Mouse (Mus musculus) frontal cortex, postnatal 36 days (tissue): ENCODE data around the gene Cc2d2b.
A peak's percentile ranks its signal among the peaks of the same experiment; 100 is the strongest.

Experiments used
- DNase-seq, 2 experiments: peaks; one replicate each; pipeline ENCODE4 v3.0.0; 2022; ENCODE audit warnings: low spot score in 2 of 2

Gene Cc2d2b

DNA sequence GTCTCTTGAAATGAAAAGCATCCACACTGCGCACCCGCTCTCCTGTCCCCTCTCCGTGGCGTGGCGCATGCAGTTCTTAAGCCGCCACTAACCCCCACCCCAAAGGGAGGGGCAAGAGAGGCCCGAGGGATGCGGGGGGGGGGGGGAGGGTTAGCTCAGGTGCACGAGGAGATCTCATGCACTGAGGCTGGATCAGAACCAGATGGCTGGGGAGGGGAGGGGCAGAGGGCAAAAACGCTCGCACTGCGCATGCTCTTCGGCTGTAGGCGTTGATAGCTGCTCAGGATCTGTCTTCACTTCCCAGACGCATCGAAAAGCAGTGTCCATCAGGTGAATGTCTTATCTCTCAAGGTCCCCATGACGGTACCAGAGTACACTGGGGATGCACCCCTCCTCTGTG is at the start of gene Cc2d2b:
Gene Cc2d2b (plus strand): TSS at position 195 of the 400 bp plus-strand sequence.
- DNase-seq: no peak

GRCm38 (mm10) chr19:40699816-40700215 is 48.7 kb upstream of the Cc2d2b start:
- DNase-seq: no peak

DNA sequence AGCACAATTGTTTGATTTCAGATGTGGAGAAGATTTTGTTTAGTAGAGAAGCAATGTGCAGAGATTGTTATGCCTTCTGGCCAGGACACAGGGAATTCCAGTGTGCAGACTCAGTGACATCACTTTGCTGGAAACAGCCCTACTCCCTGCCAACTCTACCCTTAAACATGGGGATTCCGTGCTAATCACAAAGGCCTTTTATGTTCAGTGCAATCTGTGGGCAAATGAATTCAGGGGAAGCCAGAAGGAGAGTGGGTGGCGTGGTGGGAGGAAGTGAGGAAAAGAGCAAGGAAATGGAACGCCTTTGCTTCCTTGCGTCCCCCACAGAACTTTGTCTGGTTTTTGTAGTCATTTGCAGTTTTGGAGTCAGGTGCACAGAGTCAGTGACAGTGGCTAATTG is 46.1 kb upstream of the Cc2d2b start:
- DNase-seq: peak; percentile 78 to 79

DNA sequence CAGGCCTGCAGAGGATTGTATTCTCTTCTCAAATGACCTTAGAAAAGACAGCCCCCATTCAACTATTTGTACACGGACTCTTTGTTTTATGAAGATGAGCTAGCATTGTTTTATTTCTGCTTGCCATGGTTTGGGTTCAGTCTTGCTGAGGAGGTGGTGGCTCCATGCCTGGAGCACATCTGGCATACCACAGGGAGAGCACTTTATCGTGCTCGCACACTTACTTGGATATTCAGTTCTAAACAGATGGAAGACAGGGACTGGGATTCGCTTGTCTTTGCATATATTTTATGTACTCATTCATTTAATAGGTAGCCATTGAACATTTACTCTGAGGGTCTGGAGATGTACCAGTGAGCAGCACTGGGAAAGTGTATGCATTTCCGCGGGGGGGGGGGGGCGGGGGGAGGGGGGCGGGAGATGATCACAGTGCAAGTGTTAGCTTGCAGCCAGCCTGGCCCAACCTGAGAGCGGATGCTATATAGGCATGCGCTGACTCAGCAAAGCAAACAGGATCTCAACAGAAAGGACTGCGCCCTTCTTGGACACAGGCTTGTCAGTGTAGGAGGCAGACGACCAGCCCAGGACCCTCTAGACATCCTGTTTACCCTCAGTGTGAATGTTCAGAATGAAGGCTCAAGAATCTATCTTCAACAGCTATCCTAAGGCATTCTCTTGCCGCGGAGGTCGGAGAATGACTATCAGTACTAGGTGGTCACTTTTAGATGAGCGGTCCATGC is 35.5 kb upstream of the Cc2d2b start:
- peak in 1 of 2 experiments; percentile 42 for DNase-seq

GRCm38 (mm10) chr19:40714700-40715099 is 33.9 kb upstream of the Cc2d2b start:
- DNase-seq: no peak

DNA sequence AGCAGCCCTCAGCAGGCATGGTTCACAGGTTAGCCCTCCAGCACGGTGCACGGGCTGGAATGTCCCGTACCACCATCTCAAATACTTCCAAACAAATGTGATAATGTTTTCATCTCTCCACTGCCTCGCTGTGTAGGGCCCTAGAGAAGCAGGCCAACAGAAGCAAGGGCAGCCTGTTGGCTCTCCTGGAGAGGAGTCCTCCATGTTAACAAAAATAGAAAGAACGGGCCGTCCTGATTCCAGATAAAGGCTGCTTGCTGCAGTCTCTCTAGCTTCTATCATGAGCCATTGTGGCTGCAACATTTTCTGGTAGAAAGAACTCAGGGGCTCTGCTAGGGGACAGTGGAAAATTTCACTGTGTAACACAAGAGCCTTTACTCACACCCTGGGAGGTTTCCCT is 31.6 kb upstream of the Cc2d2b start:
- DNase-seq: no peak

- DNase-seq: peak in 1 of 2 experiments; percentile 29
Measured at GRCm38 (mm10) chr19:40719439-40720105, 29.0 kb upstream of the Cc2d2b start.

GRCm38 (mm10) chr19:40720381-40720780 is 28.2 kb upstream of the Cc2d2b start:
- no peak for DNase-seq

DNA sequence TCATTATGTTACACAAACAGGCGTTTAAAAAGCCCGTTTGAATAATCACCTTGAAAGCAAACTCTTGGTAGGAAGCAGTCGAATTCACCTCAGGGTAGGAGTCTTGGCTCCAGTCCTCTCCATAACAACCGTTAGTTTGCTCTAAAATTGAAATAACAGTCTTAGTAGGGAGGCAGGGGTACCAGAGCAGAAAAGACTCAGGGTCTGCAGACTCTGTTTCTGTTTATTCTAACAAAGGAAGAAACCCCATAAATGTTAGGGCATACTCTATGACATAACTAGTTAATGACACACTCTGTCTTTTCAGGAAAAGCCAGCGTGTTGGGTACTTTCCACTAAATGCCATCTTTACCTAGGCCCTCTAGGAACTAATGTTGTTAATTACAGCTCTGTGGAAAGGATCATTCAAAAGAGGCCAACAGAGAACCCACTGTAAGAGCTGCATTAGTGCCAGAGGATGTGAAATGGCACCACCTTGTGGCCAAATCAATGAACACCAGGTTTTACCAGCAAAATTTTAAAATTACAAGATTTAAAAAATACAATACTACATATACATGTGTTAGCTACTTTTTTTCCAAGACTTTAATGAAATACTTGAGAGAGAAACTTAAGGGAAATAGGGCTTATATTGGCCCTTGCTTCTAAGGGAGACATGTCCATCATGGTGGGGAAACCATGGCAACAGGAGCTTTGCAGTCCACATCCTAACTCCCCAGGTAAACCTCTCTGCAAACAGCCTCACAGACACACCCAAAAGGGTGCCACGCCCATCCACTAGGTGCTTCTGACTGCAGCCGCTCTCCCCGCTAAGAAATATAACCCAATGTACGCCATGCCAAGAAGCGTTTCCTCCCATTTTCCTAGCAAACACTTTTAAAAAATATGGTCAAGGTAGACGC is 26.2 kb upstream of the Cc2d2b start:
- peak in 1 of 2 experiments; percentile 75 for DNase-seq

DNA sequence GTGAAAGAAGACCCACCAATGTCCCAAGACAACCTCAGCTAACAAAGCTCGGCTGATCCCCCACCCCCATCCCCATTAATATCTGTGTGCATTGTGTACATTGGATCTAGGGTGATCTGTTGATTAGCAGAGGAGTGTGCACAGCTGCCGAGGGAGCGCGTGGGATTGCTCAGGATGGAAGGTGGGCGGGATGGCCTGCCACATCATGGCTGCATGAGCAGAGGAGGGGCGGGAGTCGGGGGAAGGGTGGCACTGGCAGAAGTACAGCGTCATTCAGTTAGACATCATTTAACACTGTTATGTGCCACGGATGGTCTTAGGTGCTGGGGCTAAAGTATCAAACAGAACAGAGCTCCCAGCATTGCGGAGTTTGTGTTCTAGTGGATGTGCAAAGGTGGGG is 25.0 kb upstream of the Cc2d2b start:
- DNase-seq: no peak

DNA sequence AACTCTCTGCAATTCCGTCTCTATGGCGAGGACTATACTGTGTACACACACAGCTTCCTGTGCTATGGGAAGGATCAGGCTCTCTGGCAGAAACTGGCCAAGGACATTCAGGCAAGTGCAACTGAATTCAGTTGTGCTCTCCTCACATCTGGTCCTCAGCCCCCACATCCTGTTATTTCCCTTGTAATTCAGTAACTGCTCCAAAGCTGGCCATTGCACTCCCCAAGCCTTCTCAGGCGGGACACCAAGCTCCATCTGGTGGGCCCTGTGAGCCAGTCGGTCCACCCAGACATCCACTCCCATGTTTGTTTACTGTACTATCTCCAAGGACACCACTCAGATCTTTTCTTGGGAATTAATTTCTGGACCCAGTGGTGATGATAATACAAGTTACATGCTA is 22.4 kb upstream of the Cc2d2b start:
- DNase-seq: no peak

DNA sequence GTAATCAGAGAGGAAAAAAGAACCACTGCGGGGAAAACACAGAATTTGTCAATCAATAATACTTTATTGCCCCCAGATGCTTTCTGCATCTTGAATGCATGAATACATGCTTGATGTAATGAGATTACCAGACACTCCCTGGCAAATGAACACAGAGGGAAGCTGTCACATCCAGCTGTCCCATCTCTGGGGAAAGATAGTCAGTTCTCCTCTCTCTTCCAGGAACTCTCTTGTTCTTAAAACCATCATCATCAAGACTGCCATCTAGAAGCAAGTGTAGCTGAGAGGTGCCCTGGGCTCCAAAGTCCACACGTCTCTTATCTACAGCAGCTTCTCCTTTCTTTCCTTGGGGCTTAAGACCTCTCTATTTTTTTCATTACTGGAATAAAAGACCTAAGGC is 21.9 kb upstream of the Cc2d2b start:
- no peak for DNase-seq

- DNase-seq: no peak
Measured at GRCm38 (mm10) chr19:40728213-40728612, 20.3 kb upstream of the Cc2d2b start.

- no peak for DNase-seq
Measured at GRCm38 (mm10) chr19:40728732-40729420, 19.7 kb upstream of the Cc2d2b start.

DNA sequence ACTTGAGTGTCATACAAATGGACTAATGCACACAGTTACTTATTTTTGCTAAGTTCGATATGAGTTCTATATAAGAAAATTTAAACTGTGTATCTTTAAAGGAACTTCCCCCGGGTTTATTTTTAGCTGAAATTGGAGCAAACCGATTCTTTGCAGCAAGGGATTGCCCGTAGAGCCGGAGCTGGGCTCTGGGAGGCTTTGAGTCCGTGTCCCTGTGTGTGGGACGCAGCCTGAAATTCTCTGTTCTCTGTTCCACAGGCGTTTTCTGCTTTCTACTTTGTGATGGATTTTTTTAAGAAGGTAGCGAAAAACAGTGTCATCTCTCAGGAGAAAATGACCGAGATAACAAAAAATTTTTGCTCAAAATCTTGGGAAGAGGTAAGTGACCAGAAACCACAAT is 15.1 kb upstream of the Cc2d2b start:
- DNase-seq: peak in 1 of 2 experiments; percentile 44

DNA sequence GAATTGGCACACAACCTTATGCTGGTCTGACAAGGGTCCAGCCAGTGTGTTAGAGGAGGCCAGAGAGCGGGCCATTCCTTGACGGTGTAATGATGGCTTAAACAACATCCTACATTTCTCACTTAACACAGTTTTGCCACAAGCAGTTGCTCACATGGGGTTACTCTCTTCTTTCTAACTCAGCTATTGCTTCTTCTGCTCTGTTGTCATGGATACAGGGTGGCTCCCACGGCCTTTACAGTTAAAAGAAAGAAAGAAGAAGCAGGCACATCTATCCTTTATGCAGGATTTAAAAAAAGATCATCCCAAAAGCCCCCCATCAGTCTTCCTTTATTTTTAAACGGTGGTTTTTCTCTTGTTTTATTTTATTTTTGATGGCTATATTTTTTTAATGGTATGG is 14.7 kb upstream of the Cc2d2b start:
- DNase-seq: no peak

DNA sequence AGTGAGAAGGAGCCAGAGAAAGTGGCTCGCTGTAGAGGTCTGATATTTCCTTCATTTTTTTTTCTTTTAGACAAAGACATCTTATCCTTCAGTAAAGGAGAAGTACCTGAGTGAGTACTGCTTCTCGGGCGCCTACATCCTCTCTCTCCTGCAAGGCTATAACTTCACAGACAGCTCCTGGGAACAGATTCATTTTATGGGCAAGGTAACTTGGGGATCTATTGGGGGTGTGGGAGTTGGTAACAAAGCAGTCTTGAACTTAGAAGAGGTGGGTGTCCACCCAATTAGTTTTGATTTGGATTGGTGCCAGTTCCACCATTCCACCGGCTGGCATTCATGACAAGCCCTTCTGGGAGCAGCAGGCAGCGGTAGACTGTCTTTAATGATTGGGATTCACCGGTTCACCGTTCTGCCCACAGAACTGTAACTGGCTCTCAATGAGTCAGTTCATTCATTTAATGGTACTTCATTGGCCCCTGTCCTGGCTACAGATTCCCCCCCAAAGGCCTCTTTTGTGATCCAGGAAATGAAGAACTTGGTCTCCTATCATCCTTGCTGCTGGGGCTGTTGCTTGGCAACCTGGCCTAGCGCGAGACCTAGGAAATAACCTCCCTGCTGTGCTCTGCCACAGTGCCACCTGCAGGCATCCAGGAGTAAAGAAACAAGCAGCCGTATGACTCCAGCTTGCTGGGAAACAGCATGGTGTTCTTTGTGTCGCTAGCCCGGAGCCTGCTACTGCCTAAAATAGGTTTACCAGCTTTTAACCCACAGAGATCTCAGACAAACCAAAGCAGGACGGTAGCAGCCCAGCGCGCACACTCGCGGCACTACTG is 11.7 kb upstream of the Cc2d2b start:
- peak; percentile 60 to 80 for DNase-seq

GRCm38 (mm10) chr19:40737613-40738012 is 10.9 kb upstream of the Cc2d2b start:
- DNase-seq: no peak

- no peak for DNase-seq
Measured at GRCm38 (mm10) chr19:40738683-40739324, 9.7 kb upstream of the Cc2d2b start.

GRCm38 (mm10) chr19:40746603-40747002 is 1.9 kb upstream of the Cc2d2b start:
- DNase-seq: peak in 1 of 2 experiments; percentile 48
